Mouse (Mus musculus): ENCODE measurements around the gene Gprc5c. TPM values are rescaled to one million over a fixed set of nuclear protein-coding genes. Genes with fewer than 3 reads are reported as not detected.
A peak's percentile ranks its signal among the peaks of the same experiment; 100 is the strongest.
"Not testable (repeated sequence)": the region's sequence is repeated elsewhere in the genome, so short reads cannot be mapped to it uniquely, and the experiment has no call there.

Gene Gprc5c
- polyA plus RNA-seq, 1 experiment from 2014 or later: 21.8 TPM

- DNase-seq (ENCODE audit: low spot score) (no peak), ATAC-seq (replicated peaks; ENCODE audit: low FRiP score, low TSS enrichment, low read depth) (no peak)
- no peaks in the 10 kb centered on the region for H3K9me3 ChIP-seq (ENCODE audit: control insufficient read depth, low read length)
- no peak overlapping the region for H3K4me3 ChIP-seq (ENCODE audit: low read depth, low read length)
- WGBS: 92% methylated on average over 4 of the region's 4 CpGs
- no peak overlapping the region for H3K9ac ChIP-seq (ENCODE audit: low read length)
- H3K4me2 ChIP-seq (ENCODE audit: low read length): no peak overlapping the region
- no peaks in the 10 kb centered on the region for H3K27me3 ChIP-seq (replicated peaks; ENCODE audit: control insufficient read depth, insufficient read depth, low read length)
- no peak overlapping the region for H3K27ac ChIP-seq (ENCODE audit: low read depth)
- H3K36me3 ChIP-seq (ENCODE audit: control insufficient read depth, insufficient read depth, low read length): no peaks in the 10 kb centered on the region
- no peaks in the 10 kb centered on the region for H3K4me1 ChIP-seq (replicated peaks; ENCODE audit: control insufficient read depth, insufficient read depth, low read length)
Measured at GRCm38 (mm10) chr11:114903224-114903623, 52.3 kb downstream of the Gprc5c start.

DNA sequence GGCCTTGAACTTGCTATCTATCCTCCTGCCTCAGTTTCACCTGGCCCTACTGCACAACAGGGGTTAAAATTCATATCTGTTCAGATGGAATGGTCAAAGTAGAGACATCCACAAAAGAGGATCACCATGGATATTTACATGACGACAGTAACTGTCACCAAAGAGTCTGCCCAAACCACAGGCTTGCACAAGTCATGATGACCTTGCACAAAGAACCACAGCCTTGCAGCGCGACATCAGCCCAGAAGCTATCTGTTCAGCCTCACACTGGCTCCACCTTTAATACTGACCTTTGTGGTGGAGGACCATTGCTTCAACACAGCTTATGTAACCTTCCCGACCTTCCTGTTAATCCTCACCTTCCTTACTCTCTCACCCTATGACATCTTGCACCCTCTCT, 56.6 kb downstream of the Gprc5c start:
- no peaks in the 10 kb centered on the region for H3K9me3 ChIP-seq (ENCODE audit: control insufficient read depth, low read length)
- WGBS: 79% methylated on average over 4 of the region's 4 CpGs
- no peaks in the 10 kb centered on the region for H3K27me3 ChIP-seq (replicated peaks; ENCODE audit: control insufficient read depth, insufficient read depth, low read length)
- ATAC-seq (replicated peaks; ENCODE audit: low FRiP score, low TSS enrichment, low read depth) (no peak), DNase-seq (ENCODE audit: low spot score) (no peak)
- H3K36me3 ChIP-seq (ENCODE audit: control insufficient read depth, insufficient read depth, low read length): no peaks in the 10 kb centered on the region
- H3K4me1 ChIP-seq (replicated peaks; ENCODE audit: control insufficient read depth, insufficient read depth, low read length): no peaks in the 10 kb centered on the region
- H3K27ac ChIP-seq (ENCODE audit: low read depth): no peak overlapping the region
- no peak overlapping the region for H3K4me3 ChIP-seq (ENCODE audit: low read depth, low read length)
- no peak overlapping the region for H3K4me2 ChIP-seq (ENCODE audit: low read length)
- H3K9ac ChIP-seq (ENCODE audit: low read length): no peak overlapping the region

GRCm38 (mm10) chr11:114908086-114908485, 57.1 kb downstream of the Gprc5c start:
- Histone ChIP-seq H3K9me3 (ENCODE audit: control insufficient read depth, low read length) (no peaks in the 10 kb centered on the region), H3K36me3 (ENCODE audit: control insufficient read depth, insufficient read depth, low read length) (no peaks in the 10 kb centered on the region)
- WGBS: 54% methylated on average over 4 of the region's 4 CpGs

DNA sequence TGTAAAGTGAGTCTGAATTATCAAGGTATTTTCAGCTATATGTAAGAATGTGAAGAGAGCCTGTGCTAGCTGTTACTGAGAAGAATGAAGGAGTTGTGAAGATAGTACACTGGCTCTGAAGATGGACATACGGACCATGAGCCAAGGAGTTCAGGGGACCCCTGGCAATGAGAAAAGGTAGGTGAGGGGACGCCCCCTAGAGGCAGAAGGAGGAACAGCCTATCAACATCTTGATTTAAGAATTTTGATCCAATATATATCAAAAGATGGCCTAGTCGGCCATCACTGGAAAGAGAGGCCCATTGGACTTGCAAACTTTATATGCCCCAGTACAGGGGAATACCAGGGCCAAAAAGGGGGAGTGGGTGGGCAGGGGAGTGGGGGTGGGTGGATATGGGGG, 58.6 kb downstream of the Gprc5c start:
- DNase-seq (ENCODE audit: low spot score); H3K4me3 ChIP-seq (ENCODE audit: low read depth, low read length); H3K4me2 ChIP-seq (ENCODE audit: low read length); ATAC-seq (replicated peaks; ENCODE audit: low FRiP score, low TSS enrichment, low read depth); H3K27ac ChIP-seq (ENCODE audit: low read depth); H3K4me1 ChIP-seq (replicated peaks; ENCODE audit: control insufficient read depth, insufficient read depth, low read length); H3K36me3 ChIP-seq (ENCODE audit: control insufficient read depth, insufficient read depth, low read length); H3K27me3 ChIP-seq (replicated peaks; ENCODE audit: control insufficient read depth, insufficient read depth, low read length); H3K9ac ChIP-seq (ENCODE audit: low read length); H3K9me3 ChIP-seq (ENCODE audit: control insufficient read depth, low read length): not testable (repeated sequence)
- 44% methylated on average over 3 of the region's 3 CpGs for WGBS

More at GRCm38 (mm10) chr11:114908086-114908485, 57.1 kb downstream of the Gprc5c start:
- Histone ChIP-seq H3K27me3 (replicated peaks; ENCODE audit: control insufficient read depth, insufficient read depth, low read length) (no peaks in the 10 kb centered on the region), H3K9ac (ENCODE audit: low read length) (no peak overlapping the region), H3K4me2 (ENCODE audit: low read length) (no peak overlapping the region), H3K4me1 (replicated peaks; ENCODE audit: control insufficient read depth, insufficient read depth, low read length) (no peaks in the 10 kb centered on the region), H3K27ac (ENCODE audit: low read depth) (no peak overlapping the region), H3K4me3 (ENCODE audit: low read depth, low read length) (no peak overlapping the region)
- no peak for ATAC-seq (replicated peaks; ENCODE audit: low FRiP score, low TSS enrichment, low read depth)
- DNase-seq (ENCODE audit: low spot score): no peak

- Histone ChIP-seq H3K36me3 (ENCODE audit: control insufficient read depth, insufficient read depth, low read length) (no peaks in the 10 kb centered on the region), H3K27me3 (replicated peaks; ENCODE audit: control insufficient read depth, insufficient read depth, low read length) (no peaks in the 10 kb centered on the region), H3K9ac (ENCODE audit: low read length) (no peak overlapping the region), H3K4me3 (ENCODE audit: low read depth, low read length) (no peak overlapping the region), H3K27ac (ENCODE audit: low read depth) (no peak overlapping the region), H3K9me3 (ENCODE audit: control insufficient read depth, low read length) (no peaks in the 10 kb centered on the region), H3K4me2 (ENCODE audit: low read length) (no peak overlapping the region), H3K4me1 (replicated peaks; ENCODE audit: control insufficient read depth, insufficient read depth, low read length) (no peaks in the 10 kb centered on the region)
- WGBS: 12% methylated on average over 9 of the region's 9 CpGs
- DNase-seq (ENCODE audit: low spot score) (peak; percentile 92), ATAC-seq (replicated peaks; ENCODE audit: low FRiP score, low TSS enrichment, low read depth) (0 out of 2 replicates have a peak, but pooled peaks have one; percentile 43)
Measured at GRCm38 (mm10) chr11:114912847-114913246, 61.9 kb downstream of the Gprc5c start.

DNA sequence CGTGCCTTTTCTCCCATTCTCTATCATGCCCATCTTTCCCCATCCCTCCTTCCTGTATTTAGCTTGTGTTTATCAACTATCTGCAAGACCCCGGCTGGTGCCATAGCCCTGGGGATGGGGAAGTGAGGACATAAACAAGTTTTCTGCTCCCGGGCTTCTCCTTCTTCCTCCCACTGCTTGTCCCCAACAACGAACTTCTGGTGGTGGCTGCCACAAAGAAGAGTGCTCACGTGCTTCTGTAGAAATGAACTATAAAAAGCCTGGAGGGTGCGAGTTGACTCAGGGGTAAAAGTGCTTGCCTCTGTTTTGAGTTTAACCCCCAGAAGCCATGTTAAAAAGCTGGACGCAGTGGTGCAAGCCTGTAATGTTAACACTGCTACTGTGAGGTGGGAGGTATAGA, 64.0 kb downstream of the Gprc5c start:
- H3K36me3 ChIP-seq (ENCODE audit: control insufficient read depth, insufficient read depth, low read length): no peaks in the 10 kb centered on the region
- no peak overlapping the region for H3K27ac ChIP-seq (ENCODE audit: low read depth)
- no peaks in the 10 kb centered on the region for H3K27me3 ChIP-seq (replicated peaks; ENCODE audit: control insufficient read depth, insufficient read depth, low read length)
- no peak for ATAC-seq (replicated peaks; ENCODE audit: low FRiP score, low TSS enrichment, low read depth)
- 29% methylated on average over 7 of the region's 7 CpGs for WGBS
- DNase-seq (ENCODE audit: low spot score): no peak
- H3K9ac ChIP-seq (ENCODE audit: low read length): no peak overlapping the region
- no peaks in the 10 kb centered on the region for H3K4me1 ChIP-seq (replicated peaks; ENCODE audit: control insufficient read depth, insufficient read depth, low read length)
- H3K4me2 ChIP-seq (ENCODE audit: low read length): no peak overlapping the region
- H3K9me3 ChIP-seq (ENCODE audit: control insufficient read depth, low read length): no peaks in the 10 kb centered on the region
- no peak overlapping the region for H3K4me3 ChIP-seq (ENCODE audit: low read depth, low read length)

DNA sequence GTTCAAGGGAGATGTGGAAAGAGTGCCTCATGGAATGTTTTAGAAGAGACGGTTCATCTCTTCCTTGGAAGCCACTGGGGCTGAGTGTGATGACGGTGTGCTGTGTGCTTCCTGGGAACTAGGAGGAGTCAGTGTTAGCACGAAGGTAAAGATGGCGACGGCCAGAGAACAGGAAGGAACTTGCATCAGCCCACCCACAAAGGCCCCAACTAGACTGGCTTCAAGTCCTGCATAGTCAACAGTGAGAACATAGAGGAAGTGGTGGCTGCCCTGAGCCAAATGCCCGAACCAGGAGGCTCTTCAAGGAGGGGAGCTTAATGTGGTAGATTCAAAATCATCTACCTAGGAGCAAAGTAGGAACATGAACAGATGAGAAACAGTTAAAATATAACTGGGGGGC, 66.2 kb downstream of the Gprc5c start:
- Histone ChIP-seq H3K9ac (ENCODE audit: low read length) (no peak overlapping the region), H3K4me3 (ENCODE audit: low read depth, low read length) (no peak overlapping the region), H3K36me3 (ENCODE audit: control insufficient read depth, insufficient read depth, low read length) (no peaks in the 10 kb centered on the region), H3K27ac (ENCODE audit: low read depth) (no peak overlapping the region), H3K9me3 (ENCODE audit: control insufficient read depth, low read length) (no peaks in the 10 kb centered on the region), H3K4me2 (ENCODE audit: low read length) (no peak overlapping the region), H3K4me1 (replicated peaks; ENCODE audit: control insufficient read depth, insufficient read depth, low read length) (no peaks in the 10 kb centered on the region), H3K27me3 (replicated peaks; ENCODE audit: control insufficient read depth, insufficient read depth, low read length) (no peaks in the 10 kb centered on the region)
- DNase-seq (ENCODE audit: low spot score): no peak
- WGBS: 75% methylated on average over 6 of the region's 6 CpGs
- no peak for ATAC-seq (replicated peaks; ENCODE audit: low FRiP score, low TSS enrichment, low read depth)

Other genes with a start within 250 kb of the Gprc5c start
- gene Rpl38, start 182.6 kb upstream of the Gprc5c start, polyA plus RNA-seq (2014; fragmentation: Nextera tagmentation; extraction: Ambion mirVana): 1,083 and 1,275 TPM in 2 replicates
- 17.7 and 19.9 TPM in 2 replicates for gene Ttyh2, start 175.7 kb upstream of the Gprc5c start, polyA plus RNA-seq (2014; fragmentation: Nextera tagmentation; extraction: Ambion mirVana)
- 0.14 and 0.24 TPM in 2 replicates for gene Dnaic2, start 123.7 kb upstream of the Gprc5c start, polyA plus RNA-seq (2014; fragmentation: Nextera tagmentation; extraction: Ambion mirVana)
- gene Kif19a, start 85.8 kb upstream of the Gprc5c start, polyA plus RNA-seq (2014; fragmentation: Nextera tagmentation; extraction: Ambion mirVana): 0.27 and 1.2 TPM in 2 replicates
- 1.2 and 2.9 TPM in 2 replicates for gene Btbd17, start 55.2 kb upstream of the Gprc5c start, polyA plus RNA-seq (2014; fragmentation: Nextera tagmentation; extraction: Ambion mirVana)
- 0.16 TPM in 1 of 2 replicates, not detected in the other for gene Gpr142, start 52.2 kb upstream of the Gprc5c start, polyA plus RNA-seq (2014; fragmentation: Nextera tagmentation; extraction: Ambion mirVana)
- gene Cd300a, start 38.9 kb downstream of the Gprc5c start, polyA plus RNA-seq (2014; fragmentation: Nextera tagmentation; extraction: Ambion mirVana): 0.89 and 1.3 TPM in 2 replicates
- gene Cd300lb, start 83.2 kb downstream of the Gprc5c start, polyA plus RNA-seq (2014; fragmentation: Nextera tagmentation; extraction: Ambion mirVana): 0.20 and 0.36 TPM in 2 replicates
- gene Cd300c, start 118.0 kb downstream of the Gprc5c start, polyA plus RNA-seq (2014; fragmentation: Nextera tagmentation; extraction: Ambion mirVana): not detected in 2 replicates
- 0.13 and 0.15 TPM in 2 replicates for gene Cd300ld, start 138.8 kb downstream of the Gprc5c start, polyA plus RNA-seq (2014; fragmentation: Nextera tagmentation; extraction: Ambion mirVana)
- 1.7 and 3.0 TPM in 2 replicates for gene Cd300c2, start 150.7 kb downstream of the Gprc5c start, polyA plus RNA-seq (2014; fragmentation: Nextera tagmentation; extraction: Ambion mirVana)
- gene Cd300ld2, start 165.0 kb downstream of the Gprc5c start, polyA plus RNA-seq (2014; fragmentation: Nextera tagmentation; extraction: Ambion mirVana): not detected in 2 replicates
- not detected in 2 replicates for gene Cd300ld4, start 175.9 kb downstream of the Gprc5c start, polyA plus RNA-seq (2014; fragmentation: Nextera tagmentation; extraction: Ambion mirVana)
- gene Cd300ld5, start 186.6 kb downstream of the Gprc5c start, polyA plus RNA-seq (2014; fragmentation: Nextera tagmentation; extraction: Ambion mirVana): not detected in 2 replicates
- not detected in 2 replicates for gene Cd300ld3, start 197.3 kb downstream of the Gprc5c start, polyA plus RNA-seq (2014; fragmentation: Nextera tagmentation; extraction: Ambion mirVana)
- gene Cd300e, start 211.0 kb downstream of the Gprc5c start, polyA plus RNA-seq (2014; fragmentation: Nextera tagmentation; extraction: Ambion mirVana): 0.08 and 0.19 TPM in 2 replicates
- 3.3 and 5.0 TPM in 2 replicates for gene Rab37, start 240.3 kb downstream of the Gprc5c start, polyA plus RNA-seq (2014; fragmentation: Nextera tagmentation; extraction: Ambion mirVana)

Measured in intestine, embryonic 14.5 days (tissue).